Mouse (Mus musculus) monocyte, adult 5-6 weeks (primary cell): Measurements from ENCODE around the gene Pip5k1b. TPM values are rescaled to one million over a fixed set of nuclear protein-coding genes. Genes with fewer than 3 reads are reported as not detected.
A peak's percentile ranks its signal among the peaks of the same experiment; 100 is the strongest.

Experiments
- ATAC-seq: fragments of 153-309, 156-312 bp; replicated peaks from 2 replicates; pipeline ENCODE4 v1.8.0; 2017; ENCODE audit warnings: mild to moderate bottlenecking; ENCODE audit not compliant: low TSS enrichment, insufficient number of reproducible peaks, severe bottlenecking, poor library complexity, low FRiP score
- total RNA-seq: library from RNA; stranded (forward); fragments of 200-1000, 200-491, 200-594 nt; gene quantifications from 3 replicates; pipeline ENCODE4 v1.2.3, GENCODE M21; 2017

Pip5k1b gene
- total RNA-seq, 1 experiment from 2014 or later, result 5.6 TPM

GRCm38 (mm10) chr19:24450740-24451139 lies 104.9 kb downstream of the Pip5k1b start:
- ATAC-seq, result no peak

- no peak for ATAC-seq
Measured at GRCm38 (mm10) chr19:24444322-24444721, 111.3 kb downstream of the Pip5k1b start.

GRCm38 (mm10) chr19:24439715-24440114 lies 116.0 kb downstream of the Pip5k1b start:
- no peak for ATAC-seq

GRCm38 (mm10) chr19:24434291-24434690 lies 121.4 kb downstream of the Pip5k1b start:
- ATAC-seq, result no peak

- 0 out of 2 replicates have a peak, but pooled peaks have one; percentile 40 for ATAC-seq
Measured at GRCm38 (mm10) chr19:24432447-24432846, 123.2 kb downstream of the Pip5k1b start.

GRCm38 (mm10) chr19:24431381-24431780 lies 124.3 kb downstream of the Pip5k1b start:
- ATAC-seq, result no peak

- no peak for ATAC-seq
Measured at GRCm38 (mm10) chr19:24428011-24428410, 127.7 kb downstream of the Pip5k1b start.

- ATAC-seq, result no peak
Measured at GRCm38 (mm10) chr19:24427258-24427657, 128.4 kb downstream of the Pip5k1b start.

- ATAC-seq, result no peak
Measured at GRCm38 (mm10) chr19:24426759-24427181, 128.9 kb downstream of the Pip5k1b start.

GRCm38 (mm10) chr19:24418030-24418429 lies 137.6 kb downstream of the Pip5k1b start:
- no peak for ATAC-seq

- ATAC-seq, result no peak
Measured at GRCm38 (mm10) chr19:24417659-24418004, 138.0 kb downstream of the Pip5k1b start.

- no peak for ATAC-seq
Measured at GRCm38 (mm10) chr19:24416975-24417658, 138.6 kb downstream of the Pip5k1b start.

GRCm38 (mm10) chr19:24415778-24416621 lies 139.7 kb downstream of the Pip5k1b start:
- no peak for ATAC-seq

- no peak for ATAC-seq
Measured at GRCm38 (mm10) chr19:24408863-24409564, 146.7 kb downstream of the Pip5k1b start.

GRCm38 (mm10) chr19:24404716-24405115 lies 151.0 kb downstream of the Pip5k1b start:
- no peak for ATAC-seq

- no peak for ATAC-seq
Measured at GRCm38 (mm10) chr19:24403245-24403644, 152.4 kb downstream of the Pip5k1b start.

GRCm38 (mm10) chr19:24393920-24394319 lies 161.8 kb downstream of the Pip5k1b start:
- ATAC-seq, result no peak

- no peak for ATAC-seq
Measured at GRCm38 (mm10) chr19:24391519-24392251, 164.0 kb downstream of the Pip5k1b start.
